Mouse (Mus musculus): ENCODE measurements around the gene Irf8.

GRCm38 (mm10) chr8:120753476-120753875, 17.3 kb downstream of the Irf8 start:
- TF ChIP-seq CTCF (IDR thresholded peaks at IDR 0.05; ENCODE audit: low read depth), result no peak
- no peak for TF ChIP-seq EP300 (IDR thresholded peaks at IDR 0.05; ENCODE audit: low read depth)
